12 mouse cellular contexts compared by ENCODE assay signal in the genomic region with DNA sequence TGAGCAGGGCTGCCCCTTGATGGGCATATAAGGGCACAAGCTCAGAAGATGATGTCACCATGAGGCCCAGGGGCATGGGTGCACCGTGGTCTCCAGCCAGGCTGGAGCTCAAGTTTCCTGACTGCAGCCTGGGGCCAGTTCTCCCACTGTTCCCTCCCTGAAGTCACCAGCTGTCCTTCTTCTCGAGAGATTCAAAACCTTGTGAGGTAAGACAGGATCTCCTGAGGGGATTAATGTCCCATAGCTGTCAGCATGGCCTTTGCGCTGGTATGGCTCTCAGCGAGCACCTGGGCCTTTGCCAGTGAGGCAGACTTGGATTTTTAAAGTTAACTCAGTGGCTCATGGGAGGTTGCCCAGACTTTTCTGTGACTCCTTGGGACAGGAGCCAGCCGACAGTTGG. TPM values are rescaled to one million over a fixed set of nuclear protein-coding genes. Genes with fewer than 3 reads are reported as not detected.
DNase-seq lines count a peak whose midpoint lies in the region; ATAC-seq lines count a peak whose summit lies in the region.
"Had no signal": no experiment of that assay in that cellular context is flagged by ENCODE, and none has a peak within 500 bp of the region (broad histone marks: within the 10 kb centered on the region; RNA-seq: fewer than 3 reads in every experiment).

No protein-coding gene starts in this region.

- ATAC-seq in megakaryocyte, adult 5-6 weeks (ENCODE audit: poor library complexity, severe bottlenecking) = no peak
- ATAC-seq: intestine, embryonic 16.5 days; midbrain, embryonic 16.5 days had no signal

- DNase-seq in heart, adult 11 months = peak; percentile 86
- DNase-seq in heart, adult 8-10 months (ENCODE audit: low spot score) = no peak
- peak; percentile 97 for DNase-seq in adipocyte (ENCODE audit: low spot score)
- DNase-seq in gastrocnemius, postnatal 25 days = peak; percentile 80
- DNase-seq in kidney, postnatal 25 days = peak; percentile 58 to 65
- DNase-seq in lung, postnatal 25 days (ENCODE audit: low spot score) = no peak
- DNase-seq in spleen, postnatal 4 days (ENCODE audit: low spot score in 2 of 2) = no peak
- DNase-seq: lung, adult 2 months; thymus, postnatal 25 days had no signal

RNA-seq across cellular contexts. Expression of gene Kif3c, which starts 14.8 kb away (rescaled TPM):
- 1 to 10 TPM; 5.9 to 6.9 (median 6.3) TPM for total RNA-seq in heart, adult 8-10 months (2022)
- total RNA-seq in gastrocnemius, postnatal 25 days (2021) = 10 to 100 TPM; 11.3 to 13.2 TPM
- total RNA-seq in megakaryocyte, adult 5-6 weeks (2015) = 1.8 and 2.5 TPM in 2 replicates
- 1.8 and 1.9 TPM in 2 replicates for total RNA-seq in megakaryocyte, adult 5-6 weeks (2017)

RNA-seq across cellular contexts. Expression of gene Rab10, which starts 40.4 kb away (rescaled TPM):
- 100 to 1,000 TPM; 114 to 129 (median 122) TPM for total RNA-seq in heart, adult 8-10 months (2022)
- 100 to 1,000 TPM; 218 to 239 TPM for total RNA-seq in gastrocnemius, postnatal 25 days (2021)
- 68.7 and 74.6 TPM in 2 replicates for total RNA-seq in megakaryocyte, adult 5-6 weeks (2015)
- 94.9 and 96.9 TPM in 2 replicates for total RNA-seq in megakaryocyte, adult 5-6 weeks (2017)

Comparison
In these comparisons a context has a peak if more than half of its experiments do, and no peak if none do; other contexts are left out.
1. DNase-seq: peak in heart, adult 11 months (single experiment), adipocyte (single experiment), gastrocnemius, postnatal 25 days (single experiment) and kidney, postnatal 25 days (2 of 2); none in heart, adult 8-10 months (single experiment), lung, postnatal 25 days (single experiment) and spleen, postnatal 4 days (0 of 2).